Mouse (Mus musculus) liver, embryonic 16.5 days (tissue): ENCODE measurements around the gene Evc2. TPM values are rescaled to one million over a fixed set of nuclear protein-coding genes. Genes with fewer than 3 reads are reported as not detected.

Experiments used
- ATAC-seq: fragments of 200-750 bp; cut with Nextera tagmentation; 2 replicates; pipeline ENCODE4 v1.8.0; 2017; ENCODE audit warnings: low read depth, mild to moderate bottlenecking, moderate number of reproducible peaks, moderate library complexity
- H3K27ac ChIP-seq: fragments of 300-500 bp; sonication (generic); 2 replicates; pipeline ENCODE4 v1.5.1; 2014; ENCODE audit warnings: mild to moderate bottlenecking, low read length
- H3K27me3 ChIP-seq: fragments of 300-500 bp; sonication (generic); 2 replicates; pipeline ENCODE4 v1.6.1; 2014; ENCODE audit warnings: low read depth, low read length, mixed read lengths; ENCODE audit not compliant: control insufficient read depth, insufficient read depth
- H3K36me3 ChIP-seq: fragments of 300-500 bp; sonication (generic); 2 replicates; pipeline ENCODE4 v1.6.1; 2014; ENCODE audit warnings: mild to moderate bottlenecking; ENCODE audit not compliant: control insufficient read depth, insufficient read depth
- H3K4me1 ChIP-seq: fragments of 300-500 bp; sonication (generic); 2 replicates; pipeline ENCODE4 v1.6.1; 2014; ENCODE audit warnings: low read depth, low read length, mixed read lengths; ENCODE audit not compliant: control insufficient read depth
- H3K4me2 ChIP-seq: fragments of 300-500 bp; sonication (generic); 2 replicates; pipeline ENCODE4 v1.6.1; 2014; ENCODE audit warnings: low read depth, low read length, mixed read lengths
- H3K4me3 ChIP-seq: fragments of 300-500 bp; sonication (generic); 2 replicates; pipeline ENCODE4 v1.5.1; 2014; ENCODE audit warnings: low read depth, mild to moderate bottlenecking, low read length
- H3K9ac ChIP-seq: fragments of 300-500 bp; sonication (generic); 2 replicates; pipeline ENCODE4 v1.6.1; 2014; ENCODE audit warnings: low read depth, low read length
- H3K9me3 ChIP-seq: fragments of 300-500 bp; sonication (generic); replicated peaks from 2 replicates; pipeline ENCODE4 v1.6.1; 2016; ENCODE audit warnings: low read length; ENCODE audit not compliant: control insufficient read depth
- WGBS: fragments of 180-500 bp; shearing (Covaris S2); extraction: QIAGEN DNeasy Blood & Tissue Kit; methylation state at CpG from one replicate; pipeline ENCODE4 v1.1.7; 2014; ENCODE audit not compliant: insufficient replicate concordance; 5-methylcytosine and 5-hydroxymethylcytosine counted together
- polyA plus RNA-seq: library from polyadenylated mRNA; unstranded; fragments of >200 nt; fragmentation: Nextera tagmentation; extraction: Ambion mirVana; gene quantifications from 2 replicates; pipeline ENCODE4 v1.2.1, GENCODE M21; 2015

Evc2 gene
- polyA plus RNA-seq, 1 experiment from 2014 or later, result 1.3 TPM

DNA sequence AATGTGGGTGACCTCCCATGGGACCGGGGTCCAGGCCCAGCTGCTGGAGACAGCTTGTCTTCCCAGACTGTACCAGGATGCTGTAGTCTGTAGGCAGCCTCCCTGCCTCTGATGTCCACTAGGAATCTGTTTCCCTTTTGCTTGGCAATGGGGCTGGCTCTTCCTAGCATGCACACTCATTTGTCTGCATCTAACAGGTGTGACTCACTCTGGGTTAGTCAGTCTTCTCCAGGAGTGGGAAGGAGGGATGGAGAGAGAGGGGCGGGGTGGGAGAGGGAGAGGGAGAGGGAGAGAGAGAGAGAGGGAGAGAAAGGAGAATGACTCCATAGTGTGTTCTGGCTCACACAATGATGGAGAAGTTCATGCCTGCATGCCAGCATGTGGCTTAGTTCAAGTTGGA is 13.5 kb downstream of the Evc2 start:
- Histone ChIP-seq H3K27ac (no peak overlapping the region), H3K4me2 (no peak overlapping the region), H3K9ac (no peak overlapping the region), H3K9me3 (no peaks in the 10 kb centered on the region), H3K27me3 (no peaks in the 10 kb centered on the region), H3K36me3 (no peaks in the 10 kb centered on the region), H3K4me1 (no peaks in the 10 kb centered on the region), H3K4me3 (no peak overlapping the region)
- ATAC-seq, result no peak
- 79% methylated on average over 2 of the region's 2 CpGs for WGBS

DNA sequence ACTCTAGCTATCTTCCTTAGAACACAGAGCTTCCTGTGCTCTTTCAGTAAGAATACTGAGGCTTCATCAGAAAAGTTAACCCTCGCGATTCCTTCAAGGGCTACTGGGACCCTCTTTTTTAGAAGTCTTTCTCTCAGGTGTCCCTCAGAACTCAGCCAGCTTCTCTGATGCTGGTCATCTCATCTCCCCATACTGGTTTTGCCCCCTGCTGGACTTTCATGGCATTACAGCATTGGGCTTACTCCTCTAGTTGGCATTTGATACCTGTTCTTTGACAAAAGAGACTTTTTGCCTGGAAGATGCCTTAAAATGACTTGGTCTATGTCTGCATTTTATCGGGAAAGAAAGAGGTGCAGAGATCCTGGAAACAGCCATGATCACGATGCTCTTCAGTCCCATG is 16.1 kb downstream of the Evc2 start:
- no peak overlapping the region for H3K9ac ChIP-seq
- H3K4me3 ChIP-seq, result no peak overlapping the region
- H3K36me3 ChIP-seq, result no peaks in the 10 kb centered on the region
- H3K4me2 ChIP-seq, result no peak overlapping the region
- no peaks in the 10 kb centered on the region for H3K27me3 ChIP-seq
- 52% methylated on average over 4 of the region's 4 CpGs for WGBS
- no peaks in the 10 kb centered on the region for H3K9me3 ChIP-seq
- H3K27ac ChIP-seq, result no peak overlapping the region
- ATAC-seq, result no peak
- H3K4me1 ChIP-seq, result no peaks in the 10 kb centered on the region

DNA sequence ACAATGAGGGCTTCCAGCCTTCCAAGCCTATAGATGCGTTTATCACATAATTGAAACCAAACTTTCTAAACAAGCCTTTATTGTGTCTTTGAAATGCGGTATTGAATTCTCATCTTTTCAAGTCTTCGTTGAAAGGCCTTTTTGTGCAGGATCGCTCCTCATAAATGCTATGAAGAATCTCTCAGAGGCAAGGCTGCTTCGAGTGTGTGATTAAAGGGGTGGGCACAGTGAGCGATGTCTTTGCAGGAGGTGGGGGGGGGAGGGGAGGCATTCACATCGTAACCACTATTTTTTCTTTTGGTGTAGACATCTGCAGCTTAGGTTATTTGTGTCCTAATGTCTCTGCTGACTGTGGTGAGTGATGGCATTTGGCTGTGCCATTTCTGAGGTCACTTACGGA is 17.7 kb downstream of the Evc2 start:
- no peak overlapping the region for H3K4me3 ChIP-seq
- H3K9me3 ChIP-seq, result no peaks in the 10 kb centered on the region
- no peak overlapping the region for H3K9ac ChIP-seq
- H3K27me3 ChIP-seq, result no peaks in the 10 kb centered on the region
- H3K27ac ChIP-seq, result no peak overlapping the region
- 65% methylated on average over 8 of the region's 8 CpGs for WGBS
- no peaks in the 10 kb centered on the region for H3K36me3 ChIP-seq
- ATAC-seq, result no peak
- H3K4me2 ChIP-seq, result no peak overlapping the region
- H3K4me1 ChIP-seq, result no peaks in the 10 kb centered on the region

DNA sequence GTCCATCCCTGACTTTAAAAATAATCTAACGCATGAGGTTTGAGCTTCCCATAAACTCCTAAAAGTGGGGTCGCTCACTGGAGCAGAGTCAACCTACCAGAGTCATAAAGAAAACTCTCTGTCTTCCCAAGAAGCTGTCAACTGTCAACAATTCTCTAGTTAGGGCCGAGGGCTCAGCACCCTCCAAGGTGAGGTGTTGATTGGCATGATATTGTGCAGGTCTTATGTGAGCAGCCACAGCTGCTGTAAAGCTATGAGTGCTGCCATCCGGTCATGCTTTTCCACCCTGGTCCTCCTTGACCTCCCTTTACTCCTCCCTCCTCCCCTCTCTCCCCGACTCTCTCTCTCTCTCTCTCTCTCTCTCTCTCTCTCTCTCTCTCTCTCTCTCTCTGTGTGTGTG is 24.3 kb downstream of the Evc2 start:
- H3K27me3 ChIP-seq, result no peaks in the 10 kb centered on the region
- H3K4me2 ChIP-seq, result no peak overlapping the region
- no peak for ATAC-seq
- 53% methylated on average over 5 of the region's 5 CpGs for WGBS
- H3K4me3 ChIP-seq, result no peak overlapping the region
- no peaks in the 10 kb centered on the region for H3K9me3 ChIP-seq
- no peak overlapping the region for H3K9ac ChIP-seq
- no peaks in the 10 kb centered on the region for H3K36me3 ChIP-seq
- no peaks in the 10 kb centered on the region for H3K4me1 ChIP-seq
- H3K27ac ChIP-seq, result no peak overlapping the region

- H3K27ac ChIP-seq, result no peak overlapping the region
- WGBS, result 63% methylated on average over 5 of the region's 5 CpGs
- H3K4me3 ChIP-seq, result no peak overlapping the region
- no peaks in the 10 kb centered on the region for H3K4me1 ChIP-seq
- H3K36me3 ChIP-seq, result no peaks in the 10 kb centered on the region
- no peak overlapping the region for H3K9ac ChIP-seq
- no peaks in the 10 kb centered on the region for H3K27me3 ChIP-seq
- no peaks in the 10 kb centered on the region for H3K9me3 ChIP-seq
- H3K4me2 ChIP-seq, result no peak overlapping the region
- no peak for ATAC-seq
Observed at GRCm38 (mm10) chr5:37363284-37363683, 25.0 kb downstream of the Evc2 start.

DNA sequence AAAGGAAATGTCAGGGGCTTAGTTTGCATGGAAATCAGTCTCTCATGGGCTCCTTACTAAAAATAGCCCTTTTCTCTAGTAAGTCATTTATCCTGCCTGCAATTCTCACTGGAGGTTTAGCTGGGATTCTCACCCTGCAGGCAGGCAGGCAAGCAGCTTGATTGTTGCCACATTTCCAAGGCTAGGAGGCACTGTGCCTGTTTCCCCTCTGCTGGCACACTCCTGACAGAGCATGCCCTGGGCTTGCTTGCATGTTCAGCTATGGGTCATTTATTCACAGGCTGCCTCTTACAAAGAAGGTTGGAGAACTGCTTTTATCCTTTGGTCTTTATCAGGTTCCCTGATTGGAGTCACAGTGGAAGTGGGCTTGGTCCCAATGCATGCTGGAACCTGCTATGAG is 27.5 kb downstream of the Evc2 start:
- no peaks in the 10 kb centered on the region for H3K9me3 ChIP-seq
- H3K9ac ChIP-seq, result no peak overlapping the region
- H3K4me1 ChIP-seq, result no peaks in the 10 kb centered on the region
- no peak overlapping the region for H3K27ac ChIP-seq
- H3K4me3 ChIP-seq, result no peak overlapping the region
- H3K4me2 ChIP-seq, result no peak overlapping the region
- no peaks in the 10 kb centered on the region for H3K27me3 ChIP-seq
- no peaks in the 10 kb centered on the region for H3K36me3 ChIP-seq
- ATAC-seq, result no peak

- Histone ChIP-seq H3K27me3 (no peaks in the 10 kb centered on the region), H3K9ac (no peak overlapping the region), H3K4me2 (no peak overlapping the region), H3K4me3 (no peak overlapping the region), H3K27ac (no peak overlapping the region), H3K4me1 (no peaks in the 10 kb centered on the region), H3K9me3 (no peaks in the 10 kb centered on the region), H3K36me3 (no peaks in the 10 kb centered on the region)
- ATAC-seq, result no peak
- 73% methylated on average over 8 of the region's 8 CpGs for WGBS
Observed at GRCm38 (mm10) chr5:37368796-37369195, 30.5 kb downstream of the Evc2 start.

- Histone ChIP-seq H3K9ac (no peak overlapping the region), H3K36me3 (no peaks in the 10 kb centered on the region), H3K9me3 (no peaks in the 10 kb centered on the region), H3K4me1 (no peaks in the 10 kb centered on the region), H3K4me2 (no peak overlapping the region), H3K27me3 (no peaks in the 10 kb centered on the region), H3K27ac (no peak overlapping the region), H3K4me3 (no peak overlapping the region)
- no peak for ATAC-seq
- 64% methylated on average over 7 of the region's 7 CpGs for whole genome bisulfite sequencing
Observed at GRCm38 (mm10) chr5:37377376-37377775, 39.1 kb downstream of the Evc2 start.

GRCm38 (mm10) chr5:37380641-37381040 is 42.3 kb downstream of the Evc2 start:
- H3K4me2 ChIP-seq, result no peak overlapping the region
- no peaks in the 10 kb centered on the region for H3K36me3 ChIP-seq
- H3K27me3 ChIP-seq, result no peaks in the 10 kb centered on the region
- no peak overlapping the region for H3K9ac ChIP-seq
- ATAC-seq, result no peak
- no peak overlapping the region for H3K27ac ChIP-seq
- WGBS, result 70% methylated on average over 4 of the region's 4 CpGs
- no peak overlapping the region for H3K4me3 ChIP-seq
- H3K4me1 ChIP-seq, result no peaks in the 10 kb centered on the region
- no peaks in the 10 kb centered on the region for H3K9me3 ChIP-seq

DNA sequence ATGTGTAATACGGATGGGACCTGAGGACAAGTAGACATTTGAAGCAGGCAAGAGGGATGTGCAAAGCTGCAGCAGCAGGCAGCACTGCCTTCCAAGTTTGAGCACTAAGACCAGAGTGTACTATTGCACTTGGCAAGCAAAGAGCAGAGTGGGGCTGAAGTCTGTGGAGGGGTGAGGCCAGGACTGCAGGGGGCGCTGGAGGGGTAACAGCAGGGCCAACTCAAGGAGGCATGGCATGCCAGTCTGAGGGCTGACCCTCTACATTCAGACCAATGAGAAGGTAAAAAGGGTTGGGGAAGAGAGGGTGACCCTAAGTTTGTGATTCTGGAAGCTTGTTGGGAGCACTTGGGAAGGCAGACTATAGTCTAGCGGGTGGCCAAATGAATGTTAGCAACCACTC is 45.3 kb downstream of the Evc2 start:
- H3K9me3 ChIP-seq, result no peaks in the 10 kb centered on the region
- H3K4me1 ChIP-seq, result no peaks in the 10 kb centered on the region
- no peak overlapping the region for H3K4me2 ChIP-seq
- no peaks in the 10 kb centered on the region for H3K27me3 ChIP-seq
- no peak overlapping the region for H3K4me3 ChIP-seq
- H3K9ac ChIP-seq, result no peak overlapping the region
- H3K36me3 ChIP-seq, result no peaks in the 10 kb centered on the region
- 65% methylated on average over 3 of the region's 3 CpGs for WGBS
- H3K27ac ChIP-seq, result no peak overlapping the region
- no peak for ATAC-seq
